Mouse (Mus musculus): ENCODE results near the gene Ndufc2. TPM values are rescaled to one million over a fixed set of nuclear protein-coding genes. Genes with fewer than 3 reads are reported as not detected.
"Not testable (repeated sequence)": the region's sequence is repeated elsewhere in the genome, so short reads cannot be mapped to it uniquely, and the experiment has no call there.

Ndufc2 gene
- total and polyA plus RNA-seq, 3 experiments = 346 to 533 (median 483) TPM

DNA sequence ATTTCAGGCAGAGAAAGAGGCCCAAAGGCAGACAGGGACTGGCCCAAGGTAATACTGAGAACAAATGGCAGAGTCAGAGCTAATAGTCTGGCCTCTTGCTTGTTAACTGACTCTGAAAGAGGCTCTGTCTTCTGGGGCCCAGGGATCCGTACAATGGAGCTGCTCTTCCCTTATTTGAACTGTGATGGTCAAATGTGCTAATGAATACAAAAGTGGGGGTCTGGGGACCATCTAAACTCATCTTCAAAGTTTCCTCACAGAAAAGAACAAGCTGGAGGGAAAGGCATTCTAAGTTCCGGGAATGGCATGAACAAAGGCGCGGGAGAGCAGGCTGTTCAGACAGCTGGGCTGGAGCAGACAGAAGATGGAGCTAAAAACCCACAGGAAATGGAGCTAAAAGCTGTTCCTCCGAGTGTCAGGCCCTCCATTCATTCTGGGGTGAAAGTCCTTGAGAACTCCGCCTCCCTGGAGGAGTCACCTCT lies 47.3 kb downstream of the Ndufc2 start:
- H3K79me2 ChIP-seq (replicated peaks; ENCODE audit: control insufficient read depth, insufficient read depth, low read length) = no peaks in the 10 kb centered on the region
- intact Hi-C loops (cut with DNase I) = no loop called here
- DNase-seq = no peak
- peaks cover 2% of the 10 kb centered on the region; the same call in 1 of the 2 replicates for H3K4me1 ChIP-seq (ENCODE audit: control insufficient read depth, insufficient read depth, low read length)
- H3K9ac ChIP-seq (ENCODE audit: low read depth, low read length) = no peak overlapping the region
- WGBS = 48% methylated on average over 6 of the region's 6 CpGs
- H3K36me3 ChIP-seq (ENCODE audit: control insufficient read depth, insufficient read depth, low read length) = no peaks in the 10 kb centered on the region
- peak overlapping the region; percentile 23; the same call in 1 of the 2 replicates for H3K27ac ChIP-seq
- H3K27me3 ChIP-seq (ENCODE audit: control insufficient read depth, insufficient read depth, low read length) = no peaks in the 10 kb centered on the region
- TF ChIP-seq POLR2A (IDR thresholded peaks at IDR 0.05; ENCODE audit: insufficient read depth, low read depth, low read length) (no peak), EP300 (IDR thresholded peaks at IDR 0.05; ENCODE audit: insufficient read depth, low read depth, low read length) (no peak), CTCF (IDR thresholded peaks at IDR 0.05) (no peak; the same call in 1 of the 2 replicates)
- H3K4me3 ChIP-seq = no peak overlapping the region

GRCm38 (mm10) chr7:97451023-97451422 lies 51.2 kb downstream of the Ndufc2 start, which contains the start of gene Kctd14:
TSS of gene Kctd14 (plus strand) at chr7:97451323.
- H3K36me3 ChIP-seq (ENCODE audit: control insufficient read depth, insufficient read depth, low read length); H3K79me2 ChIP-seq (replicated peaks; ENCODE audit: control insufficient read depth, insufficient read depth, low read length); H3K27ac ChIP-seq; intact Hi-C loops (cut with DNase I); H3K4me1 ChIP-seq (ENCODE audit: control insufficient read depth, insufficient read depth, low read length); H3K9ac ChIP-seq (ENCODE audit: low read depth, low read length); DNase-seq; H3K27me3 ChIP-seq (ENCODE audit: control insufficient read depth, insufficient read depth, low read length); H3K4me3 ChIP-seq: not testable (repeated sequence)
- WGBS = 49% methylated on average over 2 of the region's 2 CpGs

- Histone ChIP-seq H3K27me3 (ENCODE audit: control insufficient read depth, insufficient read depth, low read length) (no peaks in the 10 kb centered on the region), H3K9ac (ENCODE audit: low read depth, low read length) (no peak overlapping the region), H3K4me3 (no peak overlapping the region), H3K36me3 (ENCODE audit: control insufficient read depth, insufficient read depth, low read length) (no peaks in the 10 kb centered on the region), H3K4me1 (ENCODE audit: control insufficient read depth, insufficient read depth, low read length) (no peaks in the 10 kb centered on the region), H3K79me2 (replicated peaks; ENCODE audit: control insufficient read depth, insufficient read depth, low read length) (no peaks in the 10 kb centered on the region), H3K27ac (no peak overlapping the region)
- WGBS = 93% methylated on average over 6 of the region's 6 CpGs
- TF ChIP-seq POLR2A (IDR thresholded peaks at IDR 0.05; ENCODE audit: insufficient read depth, low read depth, low read length) (no peak), CTCF (IDR thresholded peaks at IDR 0.05) (no peak), EP300 (IDR thresholded peaks at IDR 0.05; ENCODE audit: insufficient read depth, low read depth, low read length) (no peak)
- no peak for DNase-seq
- intact Hi-C loops (cut with DNase I) = no loop called here
Measured at GRCm38 (mm10) chr7:97452196-97452595, 52.4 kb downstream of the Ndufc2 start.

DNA sequence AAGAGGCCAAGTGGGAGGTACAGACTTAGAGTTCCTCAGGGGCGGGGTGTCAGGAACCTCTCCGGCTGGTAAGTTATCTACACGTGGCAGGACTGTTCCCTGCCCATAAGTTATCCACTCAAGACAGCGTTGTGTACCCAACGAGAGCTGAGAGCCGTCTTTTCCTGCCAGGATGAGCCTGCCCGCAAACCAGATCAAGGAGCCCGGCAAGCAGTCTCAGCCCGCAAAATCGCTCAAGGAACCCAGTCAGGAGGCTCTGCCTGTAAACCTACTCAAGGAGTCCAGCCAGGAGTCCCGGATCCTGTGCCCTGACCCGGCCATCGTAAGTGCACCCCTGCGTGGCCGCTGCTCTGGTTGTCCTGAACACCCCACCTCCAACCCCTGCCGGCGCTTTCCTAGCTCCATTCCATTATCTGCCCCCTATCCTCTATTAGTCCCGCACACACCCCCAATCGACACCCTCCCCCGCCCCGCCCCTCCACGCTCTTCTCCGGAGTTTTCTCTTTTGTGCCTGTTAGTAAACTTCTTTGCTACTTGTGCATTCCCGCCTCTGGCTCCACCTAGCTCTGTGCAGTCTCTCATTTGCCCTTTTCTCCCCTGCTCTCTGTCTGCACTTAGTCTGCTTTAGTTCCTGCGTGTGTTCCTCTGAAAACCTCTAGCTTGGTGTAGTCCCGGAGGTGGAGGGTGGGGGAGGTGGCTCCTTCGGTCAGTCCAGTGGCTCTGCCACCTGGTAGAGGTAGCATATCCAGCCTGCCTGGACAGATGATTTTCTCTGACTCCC lies 53.5 kb downstream of the Ndufc2 start:
- Histone ChIP-seq H3K27ac (no peak overlapping the region), H3K27me3 (ENCODE audit: control insufficient read depth, insufficient read depth, low read length) (no peaks in the 10 kb centered on the region), H3K4me1 (ENCODE audit: control insufficient read depth, insufficient read depth, low read length) (no peaks in the 10 kb centered on the region), H3K9ac (ENCODE audit: low read depth, low read length) (peak overlapping the region; percentile 20; the same call in 1 of the 2 replicates), H3K4me3 (peak overlapping the region; percentile 48), H3K79me2 (replicated peaks; ENCODE audit: control insufficient read depth, insufficient read depth, low read length) (no peaks in the 10 kb centered on the region), H3K36me3 (ENCODE audit: control insufficient read depth, insufficient read depth, low read length) (no peaks in the 10 kb centered on the region)
- TF ChIP-seq CTCF (IDR thresholded peaks at IDR 0.05) (no peak), EP300 (IDR thresholded peaks at IDR 0.05; ENCODE audit: insufficient read depth, low read depth, low read length) (no peak)
- DNase-seq = peak; percentile 14 to 32
- WGBS = 3% methylated on average over 27 of the region's 27 CpGs
- intact Hi-C loops (cut with DNase I) = no loop called here

DNA sequence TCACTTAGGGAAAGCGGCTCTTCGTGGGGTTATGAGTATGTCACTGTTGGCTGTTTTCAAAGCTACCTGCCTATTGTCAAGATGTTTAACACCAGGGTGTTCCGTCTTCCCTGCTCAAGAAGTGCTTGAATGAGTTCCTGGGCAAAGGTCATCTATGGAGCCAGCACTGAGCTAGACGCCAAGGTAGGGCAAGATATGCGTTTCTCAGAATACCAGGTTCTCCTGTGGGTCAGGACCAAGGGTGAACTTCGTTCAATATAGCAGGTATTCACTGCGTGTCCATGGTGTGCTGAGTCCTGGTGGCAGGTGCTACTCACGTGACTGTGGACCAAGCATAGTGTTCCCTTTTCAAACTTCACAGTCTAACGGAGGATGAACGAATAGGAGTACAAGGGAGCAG lies 55.0 kb downstream of the Ndufc2 start:
- no peak overlapping the region for H3K9ac ChIP-seq (ENCODE audit: low read depth, low read length)
- WGBS = 92% methylated on average over 10 of the region's 10 CpGs
- no peaks in the 10 kb centered on the region for H3K79me2 ChIP-seq (replicated peaks; ENCODE audit: control insufficient read depth, insufficient read depth, low read length)
- H3K36me3 ChIP-seq (ENCODE audit: control insufficient read depth, insufficient read depth, low read length) = no peaks in the 10 kb centered on the region
- H3K4me3 ChIP-seq = no peak overlapping the region
- no peaks in the 10 kb centered on the region for H3K4me1 ChIP-seq (ENCODE audit: control insufficient read depth, insufficient read depth, low read length)
- intact Hi-C loops (cut with DNase I) = no loop called here
- H3K27ac ChIP-seq = no peak overlapping the region
- TF ChIP-seq POLR2A (IDR thresholded peaks at IDR 0.05; ENCODE audit: insufficient read depth, low read depth, low read length) (no peak), EP300 (IDR thresholded peaks at IDR 0.05; ENCODE audit: insufficient read depth, low read depth, low read length) (no peak), CTCF (IDR thresholded peaks at IDR 0.05) (no peak)
- no peak for DNase-seq
- no peaks in the 10 kb centered on the region for H3K27me3 ChIP-seq (ENCODE audit: control insufficient read depth, insufficient read depth, low read length)

GRCm38 (mm10) chr7:97455577-97455976 lies 55.8 kb downstream of the Ndufc2 start:
- no peak overlapping the region for H3K9ac ChIP-seq (ENCODE audit: low read depth, low read length)
- WGBS = 70% methylated on average over 3 of the region's 3 CpGs

More at GRCm38 (mm10) chr7:97455577-97455976, 55.8 kb downstream of the Ndufc2 start:
- Histone ChIP-seq H3K36me3 (ENCODE audit: control insufficient read depth, insufficient read depth, low read length) (no peaks in the 10 kb centered on the region), H3K27me3 (ENCODE audit: control insufficient read depth, insufficient read depth, low read length) (no peaks in the 10 kb centered on the region), H3K4me3 (no peak overlapping the region), H3K4me1 (ENCODE audit: control insufficient read depth, insufficient read depth, low read length) (no peaks in the 10 kb centered on the region), H3K27ac (no peak overlapping the region), H3K79me2 (replicated peaks; ENCODE audit: control insufficient read depth, insufficient read depth, low read length) (no peaks in the 10 kb centered on the region)
- no peak for DNase-seq
- intact Hi-C loops (cut with DNase I) = no loop called here
- no peak for TF ChIP-seq POLR2A (IDR thresholded peaks at IDR 0.05; ENCODE audit: insufficient read depth, low read depth, low read length)
- TF ChIP-seq CTCF (IDR thresholded peaks at IDR 0.05) = no peak
- no peak for TF ChIP-seq EP300 (IDR thresholded peaks at IDR 0.05; ENCODE audit: insufficient read depth, low read depth, low read length)

Other genes with a start within 250 kb of the Ndufc2 start
- 1 to 10 TPM in 1 of 2 experiments, under 1 TPM in 1; 0.84 to 1.0 TPM for gene Usp35, start 68.0 kb upstream of the Ndufc2 start, total RNA-seq (2021)
- gene Usp35, start 68.0 kb upstream of the Ndufc2 start, polyA plus RNA-seq (2012; rRNA removed) = 2.5 and 2.8 TPM in 2 replicates
- gene Kctd21, start 67.7 kb upstream of the Ndufc2 start, total RNA-seq (2021) = 1 to 10 TPM; 3.7 to 4.1 TPM
- 3.6 and 6.3 TPM in 2 replicates for gene Kctd21, start 67.7 kb upstream of the Ndufc2 start, polyA plus RNA-seq (2012; rRNA removed)
- gene Alg8, start 28.4 kb upstream of the Ndufc2 start, total RNA-seq (2021) = 1 to 10 TPM; 4.3 to 5.2 TPM
- 7.3 and 9.9 TPM in 2 replicates for gene Alg8, start 28.4 kb upstream of the Ndufc2 start, polyA plus RNA-seq (2012; rRNA removed)
- 10 to 100 TPM; 68.6 to 77.2 TPM for gene Thrsp, start 17.7 kb downstream of the Ndufc2 start, total RNA-seq (2021)
- 118 and 171 TPM in 2 replicates for gene Thrsp, start 17.7 kb downstream of the Ndufc2 start, polyA plus RNA-seq (2012; rRNA removed)
- gene Kctd14, start 51.3 kb downstream of the Ndufc2 start, total RNA-seq (2021) = under 1 TPM; 0.13 to 0.39 TPM
- gene Kctd14, start 51.3 kb downstream of the Ndufc2 start, polyA plus RNA-seq (2012; rRNA removed) = 0.23 and 0.61 TPM in 2 replicates
- gene Ints4, start 81.0 kb downstream of the Ndufc2 start, total RNA-seq (2021) = 10 to 100 TPM; 55.8 to 61.5 TPM
- 65.3 and 88.3 TPM in 2 replicates for gene Ints4, start 81.0 kb downstream of the Ndufc2 start, polyA plus RNA-seq (2012; rRNA removed)
- gene Aamdc, start 179.5 kb downstream of the Ndufc2 start, total RNA-seq (2021) = 10 to 100 TPM; 61.0 to 67.7 TPM
- 62.6 and 77.1 TPM in 2 replicates for gene Aamdc, start 179.5 kb downstream of the Ndufc2 start, polyA plus RNA-seq (2012; rRNA removed)
- 10 to 100 TPM; 14.6 to 15.7 TPM for gene Rsf1, start 179.9 kb downstream of the Ndufc2 start, total RNA-seq (2021)
- 1.5 and 3.0 TPM in 2 replicates for gene Rsf1, start 179.9 kb downstream of the Ndufc2 start, polyA plus RNA-seq (2012; rRNA removed)

Measured in heart, adult 2 months (tissue).